Mouse (Mus musculus): ENCODE measurements around the gene Abhd6. TPM values are rescaled to one million over a fixed set of nuclear protein-coding genes. Genes with fewer than 3 reads are reported as not detected.

The Abhd6 gene
- polyA plus RNA-seq, 1 experiment from 2014 or later: 36.7 TPM

DNA sequence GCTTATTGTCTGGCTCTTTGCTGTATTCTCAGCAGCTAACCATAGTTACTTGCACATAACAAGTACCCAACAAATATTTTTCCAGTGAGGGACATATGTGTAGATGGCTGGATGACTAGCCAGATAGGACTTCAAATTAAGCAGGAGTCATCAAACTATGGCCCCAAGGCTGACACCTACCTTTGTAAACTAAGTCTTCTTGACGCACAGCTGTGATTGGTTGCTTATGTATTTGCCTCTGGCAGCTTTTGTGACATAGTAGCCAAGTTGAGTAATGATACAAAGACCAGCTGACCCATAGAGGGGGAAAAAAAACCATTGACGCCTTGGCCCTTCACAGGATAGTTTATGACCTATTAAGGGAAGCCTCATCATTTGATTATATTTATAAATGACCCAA lies 39.4 kb downstream of the Abhd6 start:
- H3K4me3 ChIP-seq (replicated peaks; ENCODE audit: low read length): no peak overlapping the region
- H3K9me3 ChIP-seq (ENCODE audit: control insufficient read depth, low read length): no peaks in the 10 kb centered on the region
- H3K27ac ChIP-seq (ENCODE audit: low read length): no peak overlapping the region
- 0 out of 2 replicates have a peak, but pooled peaks cover 2% of the 10 kb centered on the region for H3K4me1 ChIP-seq (replicated peaks; ENCODE audit: control insufficient read depth, insufficient read depth, low read length)
- no peaks in the 10 kb centered on the region for H3K27me3 ChIP-seq (replicated peaks; ENCODE audit: control insufficient read depth, insufficient read depth, low read length)
- H3K36me3 ChIP-seq (ENCODE audit: control insufficient read depth, insufficient read depth): peaks cover 6% of the 10 kb centered on the region; the same call in 1 of the 2 replicates
- H3K4me2 ChIP-seq (ENCODE audit: low read length): no peak overlapping the region
- WGBS: 94% methylated on average over 2 of the region's 2 CpGs
- ATAC-seq: no peak
- H3K9ac ChIP-seq (replicated peaks; ENCODE audit: low read depth, low read length): no peak overlapping the region

DNA sequence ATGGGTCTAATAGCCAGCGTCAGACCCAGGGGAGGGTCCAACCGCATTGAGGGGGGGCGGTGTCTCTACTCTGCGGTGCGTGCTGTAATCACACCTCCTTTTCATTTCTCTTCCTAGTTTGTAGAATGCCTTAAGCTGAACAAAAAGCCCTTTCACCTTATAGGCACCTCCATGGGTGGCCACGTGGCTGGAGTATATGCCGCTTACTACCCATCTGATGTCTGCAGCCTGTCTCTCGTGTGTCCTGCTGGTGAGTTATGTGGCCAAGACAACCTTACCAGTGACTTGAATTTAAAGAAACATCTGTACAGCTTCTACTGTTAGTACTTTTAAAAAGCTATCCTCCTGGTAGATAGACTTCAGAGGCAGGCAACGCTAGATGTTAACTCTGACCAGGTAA lies 39.9 kb downstream of the Abhd6 start:
- H3K36me3 ChIP-seq (ENCODE audit: control insufficient read depth, insufficient read depth): peaks cover 8% of the 10 kb centered on the region
- no peak overlapping the region for H3K27ac ChIP-seq (ENCODE audit: low read length)
- no peak for ATAC-seq

DNA sequence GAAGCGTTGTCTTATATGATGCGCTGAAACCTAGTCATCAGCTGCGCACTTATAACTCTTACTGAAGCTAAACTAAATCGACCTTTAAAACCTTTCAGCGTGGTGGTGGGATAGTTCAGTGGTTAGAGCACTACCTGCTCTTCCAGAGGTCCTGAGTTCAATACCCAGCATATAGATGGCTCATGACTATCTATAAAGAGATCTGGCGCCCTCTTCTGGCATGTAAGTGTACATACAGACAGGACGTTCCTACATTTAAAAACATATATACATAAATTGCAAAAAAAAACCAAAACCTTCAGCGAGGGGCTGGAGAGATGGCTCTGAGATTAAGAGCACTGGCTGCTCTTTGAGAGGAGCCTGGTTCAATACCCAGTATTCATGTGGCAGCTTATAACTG lies 41.6 kb downstream of the Abhd6 start:
- Histone ChIP-seq H3K27me3 (replicated peaks; ENCODE audit: control insufficient read depth, insufficient read depth, low read length) (no peaks in the 10 kb centered on the region), H3K9ac (replicated peaks; ENCODE audit: low read depth, low read length) (no peak overlapping the region), H3K36me3 (ENCODE audit: control insufficient read depth, insufficient read depth) (peaks cover 13% of the 10 kb centered on the region), H3K4me1 (replicated peaks; ENCODE audit: control insufficient read depth, insufficient read depth, low read length) (no peaks in the 10 kb centered on the region), H3K9me3 (ENCODE audit: control insufficient read depth, low read length) (no peaks in the 10 kb centered on the region), H3K4me2 (ENCODE audit: low read length) (no peak overlapping the region), H3K4me3 (replicated peaks; ENCODE audit: low read length) (no peak overlapping the region), H3K27ac (ENCODE audit: low read length) (no peak overlapping the region)
- WGBS: 69% methylated on average over 8 of the region's 8 CpGs
- ATAC-seq: no peak

More for the DNA sequence above, 39.9 kb downstream of the Abhd6 start:
- H3K4me1 ChIP-seq (replicated peaks; ENCODE audit: control insufficient read depth, insufficient read depth, low read length): 0 out of 2 replicates have a peak, but pooled peaks cover 2% of the 10 kb centered on the region
- WGBS: 91% methylated on average over 9 of the region's 9 CpGs
- H3K4me3 ChIP-seq (replicated peaks; ENCODE audit: low read length): no peak overlapping the region
- H3K9ac ChIP-seq (replicated peaks; ENCODE audit: low read depth, low read length): no peak overlapping the region
- H3K4me2 ChIP-seq (ENCODE audit: low read length): no peak overlapping the region
- no peaks in the 10 kb centered on the region for H3K9me3 ChIP-seq (ENCODE audit: control insufficient read depth, low read length)
- H3K27me3 ChIP-seq (replicated peaks; ENCODE audit: control insufficient read depth, insufficient read depth, low read length): no peaks in the 10 kb centered on the region

DNA sequence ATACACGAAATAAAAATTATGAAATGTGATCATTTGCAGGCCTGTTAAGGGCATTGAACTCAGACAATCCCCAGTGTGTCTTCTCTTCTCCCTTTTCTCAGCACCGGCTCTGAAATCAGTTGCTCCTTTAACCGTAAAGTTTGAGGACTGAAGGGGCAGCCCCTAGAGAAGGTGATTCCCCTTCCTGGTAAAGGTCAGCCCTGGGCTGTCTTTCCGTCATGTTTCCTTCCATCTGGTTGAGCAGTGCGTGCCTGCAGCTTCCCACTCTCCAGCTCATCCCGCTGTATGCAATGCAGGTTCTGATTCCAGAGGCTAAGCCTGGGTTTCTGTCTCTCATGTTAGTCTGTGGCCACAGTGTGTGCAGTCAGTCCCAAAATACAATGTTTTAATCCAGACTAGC lies 42.1 kb downstream of the Abhd6 start:
- Histone ChIP-seq H3K4me1 (replicated peaks; ENCODE audit: control insufficient read depth, insufficient read depth, low read length) (no peaks in the 10 kb centered on the region), H3K9me3 (ENCODE audit: control insufficient read depth, low read length) (no peaks in the 10 kb centered on the region), H3K4me3 (replicated peaks; ENCODE audit: low read length) (no peak overlapping the region), H3K36me3 (ENCODE audit: control insufficient read depth, insufficient read depth) (peaks cover 13% of the 10 kb centered on the region), H3K9ac (replicated peaks; ENCODE audit: low read depth, low read length) (no peak overlapping the region), H3K4me2 (ENCODE audit: low read length) (no peak overlapping the region), H3K27ac (ENCODE audit: low read length) (no peak overlapping the region), H3K27me3 (replicated peaks; ENCODE audit: control insufficient read depth, insufficient read depth, low read length) (no peaks in the 10 kb centered on the region)
- 92% methylated on average over 6 of the region's 6 CpGs for WGBS
- ATAC-seq: no peak

DNA sequence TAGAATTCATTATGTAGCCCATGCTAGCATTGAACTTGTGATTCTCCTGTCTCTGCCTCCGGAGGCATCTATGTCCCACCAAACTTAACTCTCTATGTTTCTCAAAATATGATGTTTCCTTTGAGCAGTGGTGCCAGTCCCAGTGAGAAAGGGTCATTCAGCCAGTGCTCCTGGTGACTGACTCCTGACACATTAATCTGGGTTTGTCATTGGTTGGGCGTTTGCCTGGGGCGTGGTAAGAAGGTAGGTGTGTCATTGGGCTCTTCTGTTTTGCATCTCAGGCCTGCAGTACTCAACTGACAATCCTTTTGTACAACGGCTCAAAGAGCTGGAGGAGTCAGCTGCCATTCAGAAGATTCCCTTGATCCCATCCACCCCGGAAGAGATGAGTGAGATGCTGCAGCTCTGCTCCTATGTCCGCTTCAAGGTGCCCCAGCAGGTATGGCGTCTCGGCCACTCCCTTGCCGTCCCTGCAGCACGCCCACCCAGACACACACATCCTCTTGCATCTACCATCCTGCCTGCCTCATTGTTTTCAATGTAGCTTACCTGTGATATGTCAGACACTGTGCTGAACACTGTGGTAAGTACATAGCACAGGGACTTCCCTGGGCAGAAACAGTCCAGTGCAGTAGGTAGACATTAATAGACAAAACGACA lies 42.6 kb downstream of the Abhd6 start:
- no peak overlapping the region for H3K4me2 ChIP-seq (ENCODE audit: low read length)
- no peak overlapping the region for H3K4me3 ChIP-seq (replicated peaks; ENCODE audit: low read length)
- H3K36me3 ChIP-seq (ENCODE audit: control insufficient read depth, insufficient read depth): peaks cover 14% of the 10 kb centered on the region
- ATAC-seq: no peak
- H3K4me1 ChIP-seq (replicated peaks; ENCODE audit: control insufficient read depth, insufficient read depth, low read length): no peaks in the 10 kb centered on the region
- H3K9me3 ChIP-seq (ENCODE audit: control insufficient read depth, low read length): no peaks in the 10 kb centered on the region
- 85% methylated on average over 11 of the region's 11 CpGs for WGBS
- H3K27me3 ChIP-seq (replicated peaks; ENCODE audit: control insufficient read depth, insufficient read depth, low read length): no peaks in the 10 kb centered on the region
- no peak overlapping the region for H3K27ac ChIP-seq (ENCODE audit: low read length)
- H3K9ac ChIP-seq (replicated peaks; ENCODE audit: low read depth, low read length): no peak overlapping the region

DNA sequence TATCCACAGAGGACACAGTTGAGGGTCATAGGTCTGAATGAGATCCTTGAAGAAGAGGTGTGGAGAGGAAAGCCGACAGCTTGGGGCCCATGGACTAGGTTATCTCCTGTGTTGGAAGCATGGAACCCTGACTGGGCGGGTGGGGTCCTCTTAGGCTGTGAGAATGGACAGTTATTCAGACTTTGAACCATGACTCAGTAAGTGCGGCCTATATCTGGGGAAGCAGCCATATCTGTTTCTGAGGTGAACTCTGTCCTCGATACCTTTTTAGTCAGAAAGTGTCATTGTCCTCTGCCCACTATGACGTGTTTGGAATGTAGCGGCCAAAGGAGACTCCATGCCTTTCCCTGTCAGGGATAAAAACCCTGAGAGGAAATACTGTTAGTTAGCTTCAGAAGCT lies 44.1 kb downstream of the Abhd6 start:
- 97% methylated on average over 6 of the region's 6 CpGs for WGBS
- H3K4me1 ChIP-seq (replicated peaks; ENCODE audit: control insufficient read depth, insufficient read depth, low read length): no peaks in the 10 kb centered on the region
- no peaks in the 10 kb centered on the region for H3K27me3 ChIP-seq (replicated peaks; ENCODE audit: control insufficient read depth, insufficient read depth, low read length)
- peaks cover 17% of the 10 kb centered on the region for H3K36me3 ChIP-seq (ENCODE audit: control insufficient read depth, insufficient read depth)
- ATAC-seq: no peak
- H3K9ac ChIP-seq (replicated peaks; ENCODE audit: low read depth, low read length): no peak overlapping the region
- no peak overlapping the region for H3K27ac ChIP-seq (ENCODE audit: low read length)
- no peak overlapping the region for H3K4me2 ChIP-seq (ENCODE audit: low read length)
- H3K4me3 ChIP-seq (replicated peaks; ENCODE audit: low read length): no peak overlapping the region
- H3K9me3 ChIP-seq (ENCODE audit: control insufficient read depth, low read length): no peaks in the 10 kb centered on the region

DNA sequence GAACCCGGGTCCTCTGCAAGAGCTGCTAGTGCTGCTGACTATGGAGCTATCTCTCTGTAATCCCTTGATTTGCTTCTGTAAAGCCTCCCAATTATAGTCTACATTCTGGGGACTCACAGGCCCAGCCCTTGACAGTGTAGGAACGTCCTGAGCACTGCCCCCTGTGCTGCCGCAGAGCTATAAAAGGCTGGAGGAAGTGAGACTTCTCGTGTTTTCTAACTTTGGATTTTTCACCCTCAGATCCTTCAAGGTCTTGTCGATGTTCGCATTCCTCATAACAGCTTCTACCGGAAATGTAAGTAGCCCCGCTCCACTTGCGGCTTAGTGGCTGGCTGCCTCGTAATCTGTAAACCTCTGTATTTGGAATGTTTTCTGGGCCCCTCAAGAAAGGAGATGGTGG lies 46.6 kb downstream of the Abhd6 start:
- H3K27ac ChIP-seq (ENCODE audit: low read length): no peak overlapping the region
- H3K9ac ChIP-seq (replicated peaks; ENCODE audit: low read depth, low read length): no peak overlapping the region
- H3K4me2 ChIP-seq (ENCODE audit: low read length): no peak overlapping the region
- H3K9me3 ChIP-seq (ENCODE audit: control insufficient read depth, low read length): no peaks in the 10 kb centered on the region
- peaks cover 17% of the 10 kb centered on the region for H3K36me3 ChIP-seq (ENCODE audit: control insufficient read depth, insufficient read depth)
- H3K4me1 ChIP-seq (replicated peaks; ENCODE audit: control insufficient read depth, insufficient read depth, low read length): no peaks in the 10 kb centered on the region
- WGBS: 94% methylated on average over 10 of the region's 10 CpGs
- no peak overlapping the region for H3K4me3 ChIP-seq (replicated peaks; ENCODE audit: low read length)
- no peak for ATAC-seq
- H3K27me3 ChIP-seq (replicated peaks; ENCODE audit: control insufficient read depth, insufficient read depth, low read length): no peaks in the 10 kb centered on the region

DNA sequence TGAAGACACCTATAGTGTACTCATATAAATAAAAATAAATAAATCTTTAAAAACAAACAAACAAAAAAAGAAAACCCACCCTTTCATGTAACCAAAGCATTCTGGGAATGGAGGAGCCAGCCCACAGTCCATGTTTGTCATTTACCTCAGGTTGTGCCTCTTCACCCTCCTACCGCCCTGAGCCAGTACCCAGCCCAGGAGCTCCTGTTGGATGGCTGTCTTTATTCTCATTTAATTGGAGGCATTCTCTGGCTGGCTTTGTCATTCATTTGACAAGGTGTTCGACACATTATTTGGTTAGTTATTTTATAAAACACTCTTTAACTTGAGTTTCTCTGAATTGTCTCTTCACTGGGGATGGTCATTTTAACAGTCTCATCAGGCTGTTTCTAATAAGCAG lies 49.2 kb downstream of the Abhd6 start:
- H3K27ac ChIP-seq (ENCODE audit: low read length): no peak overlapping the region
- H3K4me3 ChIP-seq (replicated peaks; ENCODE audit: low read length): no peak overlapping the region
- H3K4me2 ChIP-seq (ENCODE audit: low read length): no peak overlapping the region
- H3K36me3 ChIP-seq (ENCODE audit: control insufficient read depth, insufficient read depth): peaks cover 11% of the 10 kb centered on the region
- no peak for ATAC-seq
- WGBS: 83% methylated on average over 2 of the region's 2 CpGs
- no peaks in the 10 kb centered on the region for H3K9me3 ChIP-seq (ENCODE audit: control insufficient read depth, low read length)
- no peaks in the 10 kb centered on the region for H3K4me1 ChIP-seq (replicated peaks; ENCODE audit: control insufficient read depth, insufficient read depth, low read length)
- H3K9ac ChIP-seq (replicated peaks; ENCODE audit: low read depth, low read length): no peak overlapping the region
- no peaks in the 10 kb centered on the region for H3K27me3 ChIP-seq (replicated peaks; ENCODE audit: control insufficient read depth, insufficient read depth, low read length)

DNA sequence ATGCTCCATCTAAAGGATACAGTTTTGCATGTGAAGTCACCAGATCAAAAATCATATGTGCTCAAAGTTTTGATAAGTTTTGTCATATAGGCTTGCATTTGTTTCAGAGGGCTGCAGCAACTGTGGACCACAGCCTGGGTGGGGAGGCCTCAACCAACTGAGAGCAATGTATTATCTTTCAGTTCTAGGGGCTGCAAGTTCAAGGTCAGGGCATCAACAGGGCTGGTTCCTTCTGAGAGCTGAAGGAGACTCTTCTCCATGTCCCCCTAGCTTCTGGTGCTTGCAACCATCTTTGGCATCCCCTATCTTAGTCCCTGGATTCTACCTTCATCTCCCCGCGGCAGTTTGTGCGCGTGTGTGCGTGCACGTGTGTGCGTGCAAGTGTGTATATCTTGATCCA lies 50.0 kb downstream of the Abhd6 start:
- Histone ChIP-seq H3K27me3 (replicated peaks; ENCODE audit: control insufficient read depth, insufficient read depth, low read length) (no peaks in the 10 kb centered on the region), H3K4me3 (replicated peaks; ENCODE audit: low read length) (no peak overlapping the region), H3K27ac (ENCODE audit: low read length) (no peak overlapping the region), H3K9ac (replicated peaks; ENCODE audit: low read depth, low read length) (no peak overlapping the region), H3K9me3 (ENCODE audit: control insufficient read depth, low read length) (no peaks in the 10 kb centered on the region), H3K4me2 (ENCODE audit: low read length) (no peak overlapping the region), H3K4me1 (replicated peaks; ENCODE audit: control insufficient read depth, insufficient read depth, low read length) (no peaks in the 10 kb centered on the region), H3K36me3 (ENCODE audit: control insufficient read depth, insufficient read depth) (peaks cover 8% of the 10 kb centered on the region)
- WGBS: 97% methylated on average over 7 of the region's 7 CpGs
- no peak for ATAC-seq
